Mouse (Mus musculus): ENCODE measurements around the gene Snx18.

DNA sequence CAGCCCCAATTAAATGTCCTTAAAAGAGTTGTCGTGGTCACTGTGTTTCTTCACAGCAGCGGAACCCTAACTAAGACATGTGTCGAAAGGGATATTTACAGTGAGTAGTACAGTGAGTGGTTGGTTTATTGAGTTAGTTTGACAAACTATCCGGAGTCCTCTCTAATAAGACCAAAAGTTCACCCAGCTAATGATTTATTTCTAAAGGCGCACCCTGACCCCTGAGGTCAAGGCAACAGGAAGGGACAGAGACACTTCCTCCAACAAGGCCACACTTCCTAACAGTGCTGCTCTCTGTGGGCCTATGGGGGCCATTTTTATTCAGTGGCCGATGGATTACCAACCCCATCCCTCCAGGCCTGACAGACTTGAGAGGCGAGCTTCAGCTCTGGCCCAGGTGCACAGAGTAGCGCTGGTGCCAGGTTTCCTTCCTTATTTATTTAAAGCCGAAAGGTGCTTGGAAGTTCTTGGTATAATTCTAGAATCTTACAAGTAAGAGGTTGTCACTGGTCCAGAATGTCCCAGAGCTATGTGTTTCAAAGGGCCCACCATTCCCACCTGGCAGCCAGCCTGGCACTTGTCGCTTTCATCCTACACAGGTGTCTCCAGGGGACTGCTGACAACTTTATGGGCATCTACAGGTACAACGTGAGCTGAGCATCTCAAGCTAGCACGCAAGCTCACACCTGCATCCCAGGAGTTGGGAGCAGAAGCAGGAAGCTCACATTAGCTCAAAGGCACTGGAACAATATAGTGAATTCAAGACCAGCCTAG, 16.3 kb downstream of the Snx18 start:
- no peak for TF ChIP-seq CTCF (IDR thresholded peaks at IDR 0.05)
- TF ChIP-seq POLR2A (IDR thresholded peaks at IDR 0.05; ENCODE audit: insufficient read depth, low read depth, low read length): no peak

All from heart, adult 2 months (tissue).